Mouse (Mus musculus) kidney, postnatal 36 days (tissue): ENCODE results near the gene Chmp2a.

ENCODE experiments used
- DNase-seq, 2 experiments: peaks; one replicate each; pipeline ENCODE4 v3.0.0; 2021 to 2022; ENCODE audit warnings: mixed read lengths in 2 of 2

The Chmp2a gene

DNA sequence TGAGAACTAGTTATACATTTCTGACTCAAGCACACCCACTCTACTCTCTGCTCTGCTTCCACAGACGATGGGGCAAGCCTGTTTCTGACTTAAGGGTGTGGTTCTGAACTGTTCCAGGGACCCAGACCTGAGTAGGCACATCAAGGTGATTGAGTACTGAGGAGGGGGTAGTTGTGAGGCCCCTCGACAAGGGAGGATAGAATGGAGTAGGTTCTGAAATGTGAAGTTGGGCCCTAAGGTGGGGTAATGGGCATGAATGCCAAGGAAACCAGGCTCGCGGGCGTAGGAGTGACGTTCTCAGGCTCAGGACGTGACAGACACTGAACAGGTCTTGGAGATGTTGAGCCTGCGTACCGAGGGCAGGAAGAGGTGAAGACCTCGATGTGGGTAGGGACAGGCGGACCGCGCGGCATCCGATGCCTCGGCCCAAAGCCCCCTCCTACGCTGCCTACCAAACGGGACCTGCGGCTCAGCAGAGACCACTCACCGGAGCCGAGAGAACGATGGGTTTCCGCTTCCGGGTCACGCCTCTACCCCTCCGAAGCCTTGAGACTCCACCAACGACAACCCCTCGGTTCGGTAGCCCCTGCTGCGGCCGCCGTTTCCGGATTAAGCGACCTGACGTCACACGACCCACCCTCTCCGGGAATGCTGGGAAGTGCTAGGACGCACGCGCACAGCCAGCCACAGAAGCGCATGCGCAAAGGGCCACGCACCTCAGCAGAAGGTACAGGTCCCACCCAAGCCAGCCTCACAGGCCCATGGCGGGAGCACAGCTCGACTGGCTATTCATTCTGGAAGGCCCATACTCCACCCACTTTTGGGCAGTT lies at the start of gene Chmp2a:
Gene Chmp2a, minus strand, starts transcription at position 660 of the 830 bp plus-strand sequence.
- peak; percentile 98 to 99 for DNase-seq

DNA sequence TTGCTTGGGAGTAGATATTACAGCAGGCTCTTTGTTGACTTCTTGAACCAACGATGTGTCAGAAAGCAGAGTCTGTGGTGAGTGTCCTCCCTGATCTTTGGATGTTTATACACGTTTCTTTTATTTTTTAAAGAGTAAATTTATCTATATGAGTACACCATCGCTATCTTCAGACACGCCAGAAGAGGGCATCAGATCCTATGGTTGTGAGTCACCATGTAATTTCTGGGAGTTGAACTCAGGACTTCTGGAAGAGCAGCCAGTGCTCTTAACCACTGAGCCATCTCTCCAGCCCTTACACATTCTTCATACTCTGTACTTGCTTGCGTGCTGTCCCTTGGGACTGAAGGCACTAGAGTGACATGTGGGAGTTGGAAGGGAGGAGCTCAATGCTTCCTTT lies 37.7 kb upstream of the Chmp2a start:
- no peak for DNase-seq

DNA sequence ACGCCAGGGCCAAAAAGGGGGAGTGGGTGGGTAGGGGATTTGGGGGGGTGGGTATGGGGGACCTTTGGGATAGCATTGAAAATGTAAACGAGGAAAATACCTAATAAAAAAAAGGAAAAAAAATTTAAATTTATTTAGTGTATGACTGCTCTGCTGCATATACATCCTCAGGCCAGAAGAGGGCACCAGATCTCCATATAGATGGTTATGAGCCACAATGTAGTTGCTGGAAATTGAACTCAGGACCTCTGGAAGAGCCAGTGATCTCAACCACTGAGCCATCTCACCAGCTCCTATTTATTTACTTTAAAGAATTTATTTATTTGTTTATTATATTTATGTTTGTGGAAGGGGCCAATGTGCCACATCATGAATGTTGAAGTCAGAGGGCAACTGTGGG lies 28.8 kb upstream of the Chmp2a start:
- peak in 1 of 2 experiments; percentile 32 for DNase-seq

DNA sequence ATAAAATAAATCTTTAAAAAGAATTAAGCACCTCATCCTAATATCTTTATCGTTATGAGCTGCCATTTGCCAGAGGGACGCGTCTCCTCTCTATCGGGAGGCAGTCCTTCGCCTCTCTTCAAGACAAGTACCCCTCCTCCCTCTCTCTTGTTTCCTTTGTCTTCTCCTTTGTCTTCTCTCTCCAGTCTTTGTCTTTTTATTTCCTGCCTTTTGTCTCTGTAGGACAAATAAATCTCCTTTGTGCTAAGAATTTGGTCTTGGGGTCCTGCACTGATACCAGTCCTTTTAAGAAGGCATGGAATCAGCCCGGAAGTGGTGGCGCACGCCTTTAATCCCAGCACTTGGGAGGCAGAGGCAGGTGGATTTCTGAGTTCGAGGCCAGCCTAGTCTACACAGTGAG lies 24.9 kb upstream of the Chmp2a start:
- DNase-seq: no peak

DNA sequence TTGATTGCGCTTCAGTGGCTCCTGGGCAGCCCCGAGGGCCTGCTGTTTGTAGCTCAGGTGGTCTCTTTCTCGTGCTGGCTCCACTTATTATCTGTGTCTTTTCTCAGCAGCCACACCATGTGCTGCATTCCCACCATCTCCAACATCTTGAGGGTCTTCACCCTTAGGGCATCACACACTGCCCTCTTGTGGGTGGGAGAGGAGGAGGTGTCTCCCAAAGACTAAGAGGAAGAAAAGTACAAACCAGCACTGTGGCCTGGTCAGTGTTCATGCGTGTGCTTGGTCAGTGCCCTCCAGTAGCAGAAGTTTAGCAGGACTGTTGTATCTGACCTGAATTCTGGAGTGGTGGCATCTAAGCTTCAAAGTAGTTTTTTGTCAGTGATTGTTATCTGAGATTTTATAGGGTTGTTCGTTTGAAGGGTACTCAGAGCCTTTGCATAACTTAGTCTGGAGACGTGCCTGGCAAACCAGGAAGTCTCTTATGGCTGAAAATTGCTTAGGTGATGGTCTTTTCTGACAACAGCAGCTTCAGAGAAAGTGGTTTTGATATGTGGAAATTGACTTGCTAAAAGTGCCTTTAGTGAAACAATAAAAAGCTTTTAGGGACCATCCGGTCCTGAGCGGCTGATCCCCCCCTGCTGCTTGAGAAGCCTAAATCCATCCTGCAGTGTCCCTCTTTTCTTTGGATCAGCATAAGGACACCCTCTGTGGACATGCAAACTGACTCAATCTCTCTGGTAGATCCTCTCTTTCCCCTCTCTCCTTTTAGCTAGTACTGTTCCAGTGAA lies 22.5 kb upstream of the Chmp2a start:
- no peak for DNase-seq

DNA sequence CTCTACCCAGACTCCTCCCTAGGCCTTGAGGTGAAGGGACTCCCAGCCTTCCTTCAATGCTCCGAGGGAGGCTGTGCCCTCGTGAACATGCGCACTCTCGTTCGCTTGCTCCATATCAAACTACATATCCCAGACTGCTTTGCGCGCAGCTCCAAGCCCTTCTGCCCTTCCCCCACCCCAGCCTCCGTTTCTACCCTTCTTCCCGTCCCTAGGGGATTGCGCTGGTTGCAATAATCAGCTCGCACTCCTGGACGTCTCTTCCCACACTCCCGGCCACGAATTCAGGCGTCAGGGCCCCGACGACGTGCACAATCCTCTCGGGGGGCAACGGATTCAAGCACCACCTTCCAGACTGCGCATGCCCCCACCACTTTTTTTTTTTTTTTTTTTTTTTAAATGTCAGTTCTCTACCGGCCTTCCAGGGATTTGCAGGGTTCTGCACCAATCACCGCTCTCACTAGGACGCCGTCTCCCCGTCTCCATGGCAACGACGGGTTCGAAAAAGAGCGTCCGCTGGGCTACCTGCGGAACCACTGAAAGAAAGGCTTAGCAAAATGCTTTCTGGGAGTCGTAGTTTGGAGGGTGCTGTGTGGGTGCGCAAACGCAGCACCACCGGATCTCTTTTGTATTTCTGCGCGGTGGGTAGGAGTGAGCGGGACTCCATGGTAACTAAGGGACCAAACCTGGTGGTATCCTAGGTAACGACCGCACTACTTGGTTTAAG lies 19.8 kb upstream of the Chmp2a start, which contains the start of gene Mzf1:
Gene Mzf1, minus strand, starts transcription at position 478 of the 724 bp plus-strand sequence.
- peak; percentile 96 to 98 for DNase-seq

DNA sequence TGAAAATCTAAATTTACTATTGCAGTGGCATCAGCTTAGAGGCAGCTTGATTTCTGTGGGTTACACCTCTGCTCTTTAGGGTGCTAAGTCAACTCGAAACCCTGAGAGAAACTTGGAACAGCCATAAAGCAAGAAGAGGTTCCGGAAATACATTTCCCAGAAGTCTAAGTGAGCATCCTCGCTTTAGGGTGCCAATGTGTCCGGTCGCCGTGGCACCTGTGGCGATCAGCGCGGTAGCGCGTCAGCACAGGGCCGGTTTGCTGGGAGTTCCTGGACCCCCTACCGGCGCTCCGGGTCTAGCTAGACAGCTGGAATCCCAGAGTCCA lies 19.3 kb upstream of the Chmp2a start:
- DNase-seq: no peak

DNA sequence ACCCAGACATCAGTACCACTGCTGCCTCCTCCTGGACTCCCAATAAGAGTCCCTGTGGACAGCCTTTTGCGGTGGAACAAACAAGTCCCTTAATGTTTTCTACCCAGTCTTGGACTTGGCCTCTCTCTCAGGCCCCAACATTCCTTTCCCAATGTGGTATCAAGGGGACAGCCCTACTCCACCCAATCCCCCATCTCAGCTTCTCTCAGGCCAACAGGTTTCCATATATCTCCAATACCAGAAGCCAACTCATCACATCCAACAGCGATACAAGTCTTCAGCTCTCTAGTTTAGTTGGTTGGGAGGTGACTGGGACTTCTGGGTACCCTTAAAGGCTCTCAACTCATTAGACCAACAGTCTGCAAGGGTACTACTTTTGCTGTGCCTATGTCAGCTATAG lies 18.9 kb upstream of the Chmp2a start:
- no peak for DNase-seq

DNA sequence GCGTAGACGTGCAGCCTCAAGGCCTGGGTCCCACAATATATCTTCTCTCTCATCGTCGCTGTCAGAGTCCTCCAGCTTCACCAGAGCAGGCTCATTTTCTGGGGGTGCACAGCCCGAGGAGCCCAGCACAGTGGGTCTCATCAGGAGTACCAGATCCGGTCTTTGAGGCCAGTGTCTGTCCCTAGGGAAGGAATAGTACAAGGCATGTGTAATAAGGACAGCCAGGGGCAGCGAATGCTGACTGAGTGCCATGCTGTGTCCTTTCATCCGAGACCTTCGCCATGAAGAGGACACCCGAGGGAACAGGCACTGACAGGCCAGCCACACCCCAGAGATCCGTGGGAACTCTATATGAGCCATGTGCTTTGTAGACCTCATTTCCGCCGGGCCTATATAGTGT lies 18.4 kb upstream of the Chmp2a start:
- no peak for DNase-seq

DNA sequence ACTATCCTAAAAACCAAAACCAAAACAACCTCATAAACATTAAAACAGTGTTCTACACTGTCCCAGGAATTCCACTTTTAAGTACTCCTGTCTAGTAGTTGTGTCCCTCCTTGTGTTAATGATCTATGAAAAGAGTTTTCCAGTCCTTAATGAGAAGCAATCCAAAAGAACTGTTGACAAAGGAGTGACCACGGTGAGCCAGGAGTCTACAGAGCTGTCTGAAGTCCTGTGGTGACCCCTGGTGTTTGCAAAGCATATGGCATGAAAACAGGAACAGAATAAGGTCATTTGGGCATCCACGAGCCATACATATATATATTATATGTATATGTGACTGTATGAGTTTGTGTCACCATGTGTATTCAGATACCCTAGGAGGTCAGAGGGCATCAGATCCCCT lies 11.5 kb upstream of the Chmp2a start:
- DNase-seq: peak; percentile 82 to 84

DNA sequence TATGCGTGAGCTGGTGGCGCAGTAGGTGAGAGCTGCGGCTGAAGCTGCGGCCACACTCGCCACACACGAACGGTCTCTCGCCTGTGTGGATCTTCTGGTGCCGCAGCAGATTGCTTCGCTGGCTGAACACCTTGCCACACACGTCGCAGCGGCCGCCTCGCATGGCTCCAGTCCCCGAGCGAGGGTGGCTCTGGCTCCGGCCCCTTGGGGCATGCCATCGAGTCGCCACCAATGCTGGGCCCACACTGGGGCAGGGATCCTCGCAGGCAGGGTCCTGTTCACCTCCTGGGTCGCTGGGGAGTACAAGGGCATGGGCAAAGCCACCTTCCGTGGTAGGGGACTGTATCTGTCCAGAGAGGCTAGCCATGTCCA lies 9.6 kb upstream of the Chmp2a start:
- DNase-seq: no peak

DNA sequence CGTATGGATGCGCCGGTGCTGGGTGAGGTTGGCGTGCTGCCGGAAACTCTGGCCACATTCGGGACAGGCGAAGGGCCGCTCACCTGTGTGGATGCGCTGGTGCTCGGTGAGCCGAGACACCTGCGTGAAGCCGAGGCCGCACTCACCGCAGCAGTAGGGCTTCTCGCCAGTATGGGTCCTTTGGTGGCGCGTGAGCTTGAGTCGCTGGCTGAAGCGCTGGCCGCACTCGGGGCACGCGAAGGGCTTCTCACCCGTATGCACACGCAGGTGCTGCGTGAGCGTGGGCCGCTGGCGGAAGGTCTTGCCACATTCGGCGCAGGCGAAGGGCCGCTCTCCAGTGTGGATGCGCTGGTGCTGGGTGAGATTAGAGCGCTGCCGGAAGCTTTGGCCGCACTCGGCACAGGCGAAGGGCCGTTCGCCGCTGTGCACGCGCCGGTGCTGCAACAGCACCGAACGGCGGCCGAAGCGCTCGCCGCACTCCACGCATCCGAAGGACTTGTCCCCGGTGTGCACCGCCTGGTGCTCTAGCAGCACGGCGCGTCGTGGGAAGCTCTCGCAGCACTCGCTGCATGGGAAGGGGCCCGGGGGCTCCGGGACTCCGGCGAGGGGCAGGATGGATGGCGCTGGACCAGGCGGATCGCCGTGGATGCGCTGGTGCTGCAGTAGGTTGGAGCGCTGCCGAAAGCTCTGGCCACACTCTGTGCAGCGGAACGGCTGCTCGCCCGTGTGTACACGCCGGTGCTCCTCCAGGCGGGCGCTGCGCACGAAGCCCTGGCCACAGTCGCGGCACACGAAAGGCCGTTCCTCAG lies 9.0 kb upstream of the Chmp2a start:
- DNase-seq: peak in 1 of 2 experiments; percentile 62

DNA sequence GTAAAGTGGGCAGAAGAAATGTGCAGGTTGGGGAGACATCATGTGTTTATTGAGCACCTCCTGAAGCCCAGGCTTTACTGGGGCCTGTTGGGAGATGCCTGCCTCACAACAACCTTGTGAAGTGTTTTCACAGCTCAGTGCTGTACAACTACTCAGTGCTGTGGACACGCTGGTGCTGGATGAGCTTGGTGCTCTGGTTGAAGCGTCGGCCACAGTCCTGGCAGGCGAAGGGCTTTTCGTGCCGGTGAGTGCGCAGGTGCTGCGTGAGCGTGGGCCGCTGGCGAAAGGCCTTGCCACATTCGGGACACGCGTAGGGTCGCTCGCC lies 8.5 kb upstream of the Chmp2a start:
- no peak for DNase-seq

DNA sequence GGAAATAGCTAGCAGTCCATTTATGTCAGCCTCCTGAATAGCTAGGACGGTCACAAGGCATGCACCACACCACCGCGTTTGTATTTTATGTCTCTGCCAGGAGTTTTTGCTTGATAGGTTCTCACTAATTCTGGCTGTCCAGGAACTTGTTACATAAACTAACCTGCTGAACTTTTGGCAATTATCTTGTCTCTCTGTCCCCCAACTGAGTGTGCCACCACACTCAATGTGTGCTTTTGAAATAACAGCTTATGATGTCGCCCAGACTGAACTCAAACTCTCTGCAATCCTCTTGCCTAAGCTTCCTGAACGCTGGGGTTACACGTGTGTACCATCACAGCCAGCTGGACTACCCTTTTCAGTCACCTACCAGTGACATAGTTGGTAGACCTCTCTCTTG lies 7.9 kb upstream of the Chmp2a start:
- DNase-seq: no peak

DNA sequence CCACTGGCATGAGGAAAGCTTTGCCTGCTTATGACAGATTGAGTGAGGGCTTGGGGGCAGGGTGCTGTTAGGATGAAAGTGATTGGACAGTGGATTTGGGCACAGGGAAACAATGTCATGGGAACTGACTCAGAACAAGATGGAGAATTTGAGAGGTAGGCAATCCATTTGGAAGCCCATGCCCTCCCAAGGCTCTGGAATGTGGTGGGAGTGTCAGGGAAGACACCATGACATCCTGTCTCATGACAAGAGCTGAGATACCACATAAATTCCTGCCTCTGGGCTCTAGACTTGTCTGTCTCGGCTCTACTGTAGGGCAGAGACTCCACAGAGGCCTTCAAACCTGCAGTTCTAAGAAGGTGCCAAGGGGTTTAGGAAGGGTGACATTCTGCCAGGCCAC lies 6.6 kb upstream of the Chmp2a start:
- no peak for DNase-seq

DNA sequence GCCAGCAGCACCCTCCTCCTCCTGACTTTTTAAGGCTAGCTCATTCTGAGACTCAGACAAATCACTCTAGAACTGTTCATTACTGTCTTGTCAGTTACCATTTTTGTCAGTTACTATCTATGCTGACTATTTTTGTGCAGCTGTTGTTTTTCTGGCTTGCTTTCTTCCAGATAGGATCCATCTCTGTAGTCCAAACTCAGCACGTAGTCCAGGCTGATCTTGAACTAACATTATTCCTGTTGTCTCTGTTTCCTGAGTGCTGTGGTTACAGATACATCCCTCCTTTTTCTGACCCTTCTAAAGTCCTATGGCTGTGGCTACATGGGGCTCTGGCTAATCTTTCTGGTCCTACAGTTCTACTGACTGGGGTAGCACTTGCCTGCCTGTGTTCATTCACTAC lies 4.6 kb upstream of the Chmp2a start:
- no peak for DNase-seq

DNA sequence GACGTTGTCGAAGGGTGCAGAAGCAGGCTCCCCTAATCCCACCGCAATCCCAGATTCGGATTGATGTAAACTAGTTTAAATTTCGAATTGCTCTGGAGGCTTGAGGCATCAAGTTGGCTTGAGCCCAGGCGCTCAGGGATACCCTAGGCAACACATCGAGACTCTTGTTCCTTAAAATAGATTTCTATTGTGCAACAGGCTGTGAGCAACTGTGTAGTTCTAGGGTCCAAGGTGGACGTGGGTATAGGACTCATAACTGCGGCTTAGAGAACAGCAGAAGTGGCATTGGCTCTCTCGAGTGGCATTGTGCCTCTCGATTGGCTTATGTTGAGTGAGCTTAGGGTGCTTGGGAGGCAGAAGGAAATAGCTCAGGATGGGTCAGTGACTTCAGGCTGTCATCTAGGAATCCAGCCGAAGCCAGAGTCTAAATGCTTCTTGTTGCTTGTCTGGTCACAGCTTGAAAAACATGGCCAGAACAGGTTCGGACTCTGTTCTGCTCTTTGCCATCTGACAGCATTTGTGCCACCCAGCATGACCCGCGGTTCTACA lies 4.1 kb upstream of the Chmp2a start:
- DNase-seq: peak; percentile 46 to 67

DNA sequence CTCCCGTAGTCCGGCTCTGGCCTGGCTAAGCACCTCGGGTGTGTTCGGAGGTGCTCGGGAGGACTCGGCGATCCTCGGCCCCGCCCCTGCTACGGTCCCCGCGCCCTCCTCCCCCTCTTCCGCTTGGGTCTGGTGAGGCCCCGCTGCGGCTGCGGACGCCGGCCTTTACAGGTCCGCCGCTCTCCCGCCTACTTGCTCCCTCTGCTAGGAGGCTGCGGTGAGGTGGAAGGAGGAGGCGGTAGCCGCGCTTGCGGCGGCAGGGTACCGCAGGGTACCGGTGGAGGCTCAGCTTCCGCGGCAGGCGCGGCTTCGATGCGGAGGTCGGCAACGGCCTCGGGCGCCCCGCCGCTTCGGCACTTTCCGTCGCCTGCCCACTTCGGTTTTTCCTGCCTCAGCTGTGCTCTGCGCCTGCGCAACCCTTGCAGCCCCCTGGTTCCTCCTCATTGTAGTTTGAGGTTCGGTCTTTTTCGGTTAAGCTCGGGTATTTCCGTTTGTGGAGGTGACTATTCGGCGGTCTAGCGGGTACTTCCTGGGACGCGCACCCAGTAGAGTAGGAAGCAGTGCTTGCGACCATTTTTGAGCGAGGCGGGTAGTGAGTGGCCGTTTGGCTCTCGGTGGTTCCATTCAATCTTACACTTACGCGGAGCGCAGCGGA lies 3.4 kb upstream of the Chmp2a start, which contains the start of gene Ube2m:
Gene Ube2m, minus strand, starts transcription at position 375 of the 655 bp plus-strand sequence.
- peak; percentile 98 to 99 for DNase-seq

DNA sequence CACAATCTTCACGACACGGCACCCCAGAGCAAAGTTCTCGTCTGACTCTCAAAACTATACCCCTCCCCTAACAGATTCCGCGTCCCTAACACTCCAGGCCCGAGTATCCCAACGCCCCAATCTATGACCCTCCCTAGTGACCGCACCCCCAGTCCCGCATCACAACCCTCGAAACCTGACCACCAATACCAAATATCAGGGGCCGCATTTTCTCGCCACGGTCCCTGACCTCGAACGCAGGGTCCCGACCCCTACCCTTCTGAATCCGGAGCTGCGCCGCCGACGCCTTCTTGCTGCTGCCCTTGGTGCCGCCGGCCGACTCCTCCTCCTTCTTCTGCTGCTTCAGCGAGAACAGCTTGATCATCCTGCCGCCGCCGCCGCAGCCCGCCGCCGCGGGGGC lies 2.8 kb upstream of the Chmp2a start:
- DNase-seq: no peak

DNA sequence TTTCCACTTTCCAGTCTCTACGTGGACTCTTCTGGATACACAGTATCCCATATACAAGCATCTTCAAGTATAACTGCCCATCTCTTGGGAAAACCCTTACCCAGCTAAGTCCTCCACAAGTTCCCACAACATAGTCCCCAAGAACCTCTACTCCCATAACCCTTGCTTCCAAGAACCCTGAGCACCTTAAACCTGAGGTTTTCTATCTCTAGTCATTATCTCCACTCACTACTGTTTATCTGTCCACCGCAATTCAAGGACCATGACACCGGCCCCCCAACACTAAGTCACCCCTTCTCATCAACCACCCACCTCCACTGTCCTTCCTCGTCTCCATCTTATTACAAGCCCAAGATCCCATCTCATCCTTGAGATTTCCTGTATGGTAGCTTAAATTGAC lies 2.2 kb upstream of the Chmp2a start:
- DNase-seq: no peak

DNA sequence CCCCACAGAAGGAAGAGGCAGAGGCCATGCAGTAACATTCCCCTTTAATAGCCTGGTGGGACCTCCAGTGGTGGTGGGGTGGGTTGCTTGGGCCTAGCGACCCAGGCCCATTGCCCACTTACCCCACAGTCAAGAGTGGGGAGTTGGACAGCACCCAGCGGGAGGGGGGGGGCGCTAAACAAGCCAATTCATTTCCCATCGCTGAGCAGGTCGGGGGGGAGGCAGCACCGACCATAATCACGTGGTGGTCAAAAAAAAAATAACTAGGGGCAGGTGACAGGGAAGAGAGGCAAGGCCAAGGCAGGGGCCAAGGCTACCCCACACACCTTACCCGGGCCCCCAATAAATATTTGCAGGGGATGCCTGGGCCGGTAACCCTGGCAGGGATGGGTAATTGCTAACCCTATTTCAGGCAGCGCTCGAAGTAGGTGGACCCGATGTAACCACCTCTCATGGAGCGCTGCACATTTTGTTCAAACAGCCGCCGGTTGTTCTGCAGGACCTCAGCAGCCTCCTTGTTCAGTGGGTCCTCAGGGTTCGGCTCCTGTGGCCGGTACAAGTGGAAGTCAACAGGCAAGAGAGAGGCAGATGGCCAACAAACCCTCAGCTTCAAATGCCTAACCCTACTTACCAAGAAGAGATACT lies 726 bp upstream of the Chmp2a start:
- DNase-seq: no peak
